Mouse (Mus musculus) erythroblast, embryonic 14.5 days (primary cell): ENCODE data around the gene Stx17. TPM values are rescaled to one million over a fixed set of nuclear protein-coding genes. Genes with fewer than 3 reads are reported as not detected.

Experiments used
- H3K27me3 ChIP-seq: 2 replicates; pipeline ENCODE4 v1.6.1; 2012; ENCODE audit warnings: inconsistent platforms; ENCODE audit not compliant: control insufficient read depth
- H3K36me3 ChIP-seq: 2 replicates; pipeline ENCODE4 v1.6.1; 2012; ENCODE audit warnings: mild to moderate bottlenecking, inconsistent platforms; ENCODE audit not compliant: control insufficient read depth
- H3K4me1 ChIP-seq: 2 replicates; pipeline ENCODE4 v1.6.1; 2012; ENCODE audit warnings: inconsistent platforms; ENCODE audit not compliant: control insufficient read depth
- H3K4me3 ChIP-seq: replicated peaks from 2 replicates; pipeline ENCODE3; 2012; ENCODE audit warnings: moderate library complexity, mild to moderate bottlenecking, inconsistent platforms
- H3K9me3 ChIP-seq: 2 replicates; pipeline ENCODE4 v1.6.1; 2012; ENCODE audit warnings: low read length, inconsistent platforms, mixed read lengths; ENCODE audit not compliant: control insufficient read depth
- GATA1 ChIP-seq: IDR thresholded peaks from 2 replicates; pipeline ENCODE4 v1.6.1; 2012; ENCODE audit warnings: low read length, inconsistent platforms, mixed read lengths
- TAL1 ChIP-seq: IDR thresholded peaks from 3 replicates; pipeline ENCODE4 v1.6.1; 2012; ENCODE audit warnings: low read length, inconsistent platforms, mixed read lengths
- polyA plus RNA-seq: library from polyadenylated mRNA; stranded (reverse); fragments of >175 nt; gene quantifications from 2 replicates; pipeline ENCODE4 v1.2.3, GENCODE M21; 2012

The Stx17 gene
- polyA plus RNA-seq, result 0.17 and 0.57 TPM in 2 replicates

DNA sequence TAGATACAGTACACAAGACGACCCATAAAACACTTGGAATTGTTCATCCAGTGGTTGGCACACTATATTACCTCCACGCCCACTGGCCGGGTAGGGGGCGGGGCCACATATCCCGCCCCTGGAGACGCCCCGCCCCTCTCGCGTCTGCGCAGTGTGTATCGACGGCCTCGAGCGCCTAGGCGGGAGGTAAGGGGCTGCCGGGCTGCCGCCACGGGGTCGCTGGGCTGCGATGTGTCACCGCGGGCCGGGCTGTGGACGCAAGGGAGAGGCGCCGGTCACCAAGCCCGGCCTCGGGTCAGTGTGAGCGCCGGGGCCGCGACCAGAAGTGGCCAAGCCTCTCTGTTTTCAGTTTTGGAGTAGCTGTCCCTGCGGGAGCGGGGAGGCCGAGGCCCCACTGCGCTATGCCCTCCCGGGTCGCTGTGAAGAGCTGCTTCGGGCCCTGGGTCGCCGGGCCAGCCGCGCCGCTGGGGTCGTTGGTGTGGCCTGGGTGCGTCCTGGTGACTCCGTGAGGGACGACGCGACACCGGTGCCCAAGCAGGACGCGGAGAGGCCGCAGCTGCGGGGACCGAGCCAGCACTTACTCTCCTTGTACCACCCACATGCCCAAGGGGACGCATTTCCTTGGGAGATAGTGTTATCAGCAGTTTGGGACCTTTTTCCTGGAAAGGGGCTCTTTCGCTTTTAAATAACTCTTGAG lies at the start of gene Stx17:
Gene Stx17 (plus strand): TSS at position 143 of the 697 bp plus-strand sequence.
- H3K36me3 ChIP-seq, result peaks cover 4% of the 10 kb centered on the region
- H3K4me1 ChIP-seq, result peaks cover 30% of the 10 kb centered on the region
- peaks cover 32% of the 10 kb centered on the region for H3K27me3 ChIP-seq
- peak within 1 kb of the TSS; percentile 97 for H3K4me3 ChIP-seq
- no peaks in the 10 kb centered on the region for H3K9me3 ChIP-seq
- no peak for TF ChIP-seq TAL1
- no peak for TF ChIP-seq GATA1

DNA sequence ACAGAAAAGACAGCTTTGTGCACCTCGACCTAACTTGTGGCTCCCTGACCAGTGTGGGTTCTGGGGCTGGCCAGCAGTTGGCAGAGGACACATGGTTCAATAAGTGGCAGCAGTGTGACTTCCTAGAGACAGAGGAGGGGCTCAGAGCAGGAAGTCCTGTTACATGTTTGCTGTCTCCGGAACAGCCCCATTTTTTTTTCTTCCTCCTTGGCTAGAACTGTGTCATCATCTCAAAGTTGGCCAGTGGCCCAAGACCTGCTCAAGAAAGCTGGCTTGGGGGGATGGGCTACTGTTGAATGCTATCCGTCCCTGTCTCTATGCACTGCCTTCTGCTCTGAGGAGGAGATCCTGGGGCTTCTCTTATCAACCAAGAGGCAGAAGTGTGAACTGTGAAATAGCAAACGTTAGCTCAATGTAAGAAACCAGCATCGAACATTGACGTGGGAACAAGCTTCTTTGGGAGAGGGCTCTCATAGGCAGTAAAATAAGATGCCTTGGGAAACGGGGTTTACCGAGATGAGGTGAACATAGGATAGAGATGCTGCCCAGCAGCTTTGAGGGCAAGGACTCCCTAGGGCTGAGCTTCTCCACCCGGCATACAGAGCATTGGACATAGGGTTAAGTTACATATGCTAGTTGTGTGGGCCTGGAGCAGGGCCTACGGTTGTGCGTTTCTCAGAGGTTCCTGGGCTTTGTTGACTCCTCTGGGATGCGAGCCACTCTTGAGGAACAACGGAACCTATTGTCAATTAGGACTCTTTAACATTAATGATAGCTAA lies 47.8 kb upstream of the Stx17 start:
- H3K9me3 ChIP-seq, result no peaks in the 10 kb centered on the region
- H3K27me3 ChIP-seq, result peaks cover 36% of the 10 kb centered on the region
- no peaks in the 10 kb centered on the region for H3K4me1 ChIP-seq
- H3K36me3 ChIP-seq, result no peaks in the 10 kb centered on the region
- TF ChIP-seq TAL1 (no peak), GATA1 (no peak)
- H3K4me3 ChIP-seq, result no peak overlapping the region

GRCm38 (mm10) chr4:48078213-48078612 lies 46.5 kb upstream of the Stx17 start:
- Histone ChIP-seq H3K36me3 (no peaks in the 10 kb centered on the region), H3K4me1 (no peaks in the 10 kb centered on the region), H3K9me3 (no peaks in the 10 kb centered on the region), H3K27me3 (peaks cover 40% of the 10 kb centered on the region), H3K4me3 (no peak overlapping the region)
- no peak for TF ChIP-seq GATA1
- TF ChIP-seq TAL1, result no peak

DNA sequence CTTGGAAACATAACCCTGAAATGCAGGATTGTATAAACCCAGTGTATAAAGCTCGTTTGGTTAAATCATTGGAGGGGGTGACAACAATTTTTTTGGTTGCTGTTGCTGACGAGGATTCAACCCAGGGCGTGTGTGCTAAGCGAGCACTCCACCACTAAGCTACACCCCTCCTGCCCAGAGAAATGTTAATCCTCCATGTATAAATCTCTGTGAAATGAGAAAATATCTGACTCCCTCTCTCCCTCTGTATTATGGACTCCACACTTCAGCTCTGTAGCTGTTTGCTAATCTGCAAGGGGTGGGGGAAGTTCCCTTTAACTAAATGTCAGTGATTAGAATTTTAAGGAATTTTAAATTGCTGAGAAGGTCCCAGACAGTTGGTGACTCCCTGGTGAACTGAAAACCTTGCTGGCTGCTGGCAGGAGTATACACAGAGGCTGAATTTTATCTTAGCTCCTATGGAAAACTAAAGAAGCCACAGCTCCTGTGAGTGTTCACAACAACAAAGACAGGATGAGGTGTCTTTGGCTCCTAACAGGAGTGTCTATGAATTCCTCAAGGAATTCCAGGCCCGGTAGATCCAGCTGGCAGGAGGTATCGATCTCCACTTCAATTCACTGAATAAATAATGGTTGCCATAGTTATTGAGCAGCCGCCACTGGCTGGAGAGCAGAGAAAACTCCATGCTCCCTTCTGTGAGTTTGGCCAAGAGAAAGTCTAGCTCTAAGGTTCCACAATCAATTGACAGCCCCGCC lies 45.3 kb upstream of the Stx17 start:
- H3K9me3 ChIP-seq, result no peaks in the 10 kb centered on the region
- H3K27me3 ChIP-seq, result peaks cover 41% of the 10 kb centered on the region
- H3K36me3 ChIP-seq, result no peaks in the 10 kb centered on the region
- no peak overlapping the region for H3K4me3 ChIP-seq
- TF ChIP-seq GATA1 (no peak), TAL1 (no peak)
- H3K4me1 ChIP-seq, result no peaks in the 10 kb centered on the region

- Histone ChIP-seq H3K4me3 (no peak overlapping the region), H3K4me1 (peaks cover 32% of the 10 kb centered on the region), H3K36me3 (no peaks in the 10 kb centered on the region), H3K9me3 (no peaks in the 10 kb centered on the region), H3K27me3 (peaks cover 36% of the 10 kb centered on the region)
- TF ChIP-seq GATA1, result no peak
- no peak for TF ChIP-seq TAL1
These were observed 41.3 kb upstream of the Stx17 start for GRCm38 (mm10) chr4:48083452-48083851.

GRCm38 (mm10) chr4:48086609-48087008 lies 38.1 kb upstream of the Stx17 start:
- H3K4me3 ChIP-seq, result peak overlapping the region; percentile 5
- no peaks in the 10 kb centered on the region for H3K36me3 ChIP-seq
- H3K9me3 ChIP-seq, result no peaks in the 10 kb centered on the region
- TF ChIP-seq TAL1, result peak; percentile 60; the same call in 2 of the 3 replicates
- no peak for TF ChIP-seq GATA1
- peaks cover 5% of the 10 kb centered on the region for H3K27me3 ChIP-seq
- H3K4me1 ChIP-seq, result peaks cover 34% of the 10 kb centered on the region

DNA sequence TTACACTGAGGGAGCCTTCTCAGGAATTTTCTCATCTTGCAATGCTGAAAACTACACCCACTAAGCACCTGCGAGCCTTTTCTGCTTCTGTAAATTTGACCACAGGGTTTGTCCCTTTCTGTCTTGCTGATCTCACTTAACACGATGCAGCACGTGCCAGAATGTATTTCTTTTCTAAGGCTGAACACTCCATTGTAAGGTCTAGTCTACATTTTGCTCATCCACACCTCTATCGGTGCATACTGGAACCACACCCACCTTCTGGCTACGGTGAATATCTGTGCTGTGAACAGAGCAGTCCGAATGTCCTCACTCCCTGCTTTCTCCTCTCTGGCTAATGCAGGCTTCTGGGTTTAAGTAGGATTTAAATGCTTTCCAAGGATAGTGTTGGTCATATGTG lies 37.2 kb upstream of the Stx17 start:
- H3K9me3 ChIP-seq, result no peaks in the 10 kb centered on the region
- H3K36me3 ChIP-seq, result no peaks in the 10 kb centered on the region
- no peak for TF ChIP-seq TAL1
- H3K4me1 ChIP-seq, result peaks cover 34% of the 10 kb centered on the region
- no peak overlapping the region for H3K4me3 ChIP-seq
- H3K27me3 ChIP-seq, result peaks cover 4% of the 10 kb centered on the region

- H3K4me3 ChIP-seq, result no peak overlapping the region
- H3K36me3 ChIP-seq, result no peaks in the 10 kb centered on the region
- H3K4me1 ChIP-seq, result peaks cover 4% of the 10 kb centered on the region
- no peak for TF ChIP-seq GATA1
- H3K9me3 ChIP-seq, result no peaks in the 10 kb centered on the region
- H3K27me3 ChIP-seq, result peaks cover 9% of the 10 kb centered on the region
These were observed 31.5 kb upstream of the Stx17 start for GRCm38 (mm10) chr4:48093221-48093620.

- H3K4me1 ChIP-seq, result no peaks in the 10 kb centered on the region
- H3K36me3 ChIP-seq, result no peaks in the 10 kb centered on the region
- H3K27me3 ChIP-seq, result peaks cover 13% of the 10 kb centered on the region
- H3K9me3 ChIP-seq, result no peaks in the 10 kb centered on the region
- no peak for TF ChIP-seq GATA1
- no peak for TF ChIP-seq TAL1
- no peak overlapping the region for H3K4me3 ChIP-seq
These were observed 24.5 kb upstream of the Stx17 start for GRCm38 (mm10) chr4:48100217-48100616.
